In genomic region chr3:37468170-37468569, GRCm38 (mm10) we compare ENCODE assay signal across 9 mouse cellular contexts. TPM values are rescaled to one million over a fixed set of nuclear protein-coding genes. Genes with fewer than 3 reads are reported as not detected.
DNase-seq lines count a peak whose midpoint lies in the region; ATAC-seq and TF ChIP-seq lines count a peak whose summit lies in the region.
"Had no signal": no experiment of that assay in that cellular context is flagged by ENCODE, and none has a peak within 500 bp of the region (broad histone marks: within the 10 kb centered on the region; RNA-seq: fewer than 3 reads in every experiment).

No protein-coding gene starts in this region.

- peak; percentile 77 for TF ChIP-seq CTCF in heart, adult 2 months (IDR thresholded peaks at IDR 0.05)
- peak; percentile 81 for TF ChIP-seq CTCF in stomach, postnatal 0 days (IDR thresholded peaks at IDR 0.05; ENCODE audit: low read depth)

- H3K79me2 ChIP-seq in heart, adult 2 months (replicated peaks; ENCODE audit: control insufficient read depth, insufficient read depth, low read length) = no peaks in the 10 kb centered on the region

- H3K4me1 ChIP-seq in heart, adult 2 months (ENCODE audit: control insufficient read depth, insufficient read depth, low read length) = peaks cover 1% of the 10 kb centered on the region; the same call in 1 of the 2 replicates
- no peaks in the 10 kb centered on the region for H3K4me1 ChIP-seq in heart, embryonic 11.5 days (ENCODE audit: control insufficient read depth, insufficient read depth, low read length)
- H3K4me1 ChIP-seq in neural tube, embryonic 13.5 days (replicated peaks) = no peaks in the 10 kb centered on the region
- no peaks in the 10 kb centered on the region for H3K4me1 ChIP-seq in forebrain, embryonic 15.5 days
- no peaks in the 10 kb centered on the region for H3K4me1 ChIP-seq in stomach, postnatal 0 days (replicated peaks; ENCODE audit: control insufficient read depth, insufficient read depth)
- H3K4me1 ChIP-seq in heart, embryonic 10.5 days = no peaks in the 10 kb centered on the region

- WGBS in heart, adult 2 months = 92% methylated on average over 2 of the region's 2 CpGs
- WGBS in heart, embryonic 11.5 days (ENCODE audit: insufficient replicate concordance) = 82% methylated on average over 2 of the region's 2 CpGs
- 96% methylated on average over 2 of the region's 2 CpGs for WGBS in neural tube, embryonic 13.5 days
- WGBS in forebrain, embryonic 15.5 days = 92% methylated on average over 2 of the region's 2 CpGs
- 86% methylated on average over 2 of the region's 2 CpGs for WGBS in stomach, postnatal 0 days
- WGBS in heart, embryonic 10.5 days = 85% methylated on average over 2 of the region's 2 CpGs

- no peak for ATAC-seq in heart, embryonic 11.5 days (replicated peaks; ENCODE audit: insufficient number of reproducible peaks, low FRiP score, low TSS enrichment)
- peak; percentile 50; the same call in 1 of the 2 replicates for ATAC-seq in neural tube, embryonic 13.5 days (ENCODE audit: low read depth)
- peak; percentile 75 for ATAC-seq in forebrain, embryonic 15.5 days (replicated peaks)
- ATAC-seq in stomach, postnatal 0 days (ENCODE audit: low FRiP score, low TSS enrichment) = no peak

- H3K9me3 ChIP-seq in heart, embryonic 11.5 days (replicated peaks; ENCODE audit: control insufficient read depth, low read length) = no peaks in the 10 kb centered on the region
- H3K9me3 ChIP-seq in neural tube, embryonic 13.5 days = no peaks in the 10 kb centered on the region
- no peaks in the 10 kb centered on the region for H3K9me3 ChIP-seq in forebrain, embryonic 15.5 days
- H3K9me3 ChIP-seq in stomach, postnatal 0 days (ENCODE audit: control insufficient read depth, low read length) = no peaks in the 10 kb centered on the region
- H3K9me3 ChIP-seq in heart, embryonic 10.5 days = no peaks in the 10 kb centered on the region

- TF ChIP-seq POLR2A in heart, adult 2 months (IDR thresholded peaks at IDR 0.05; ENCODE audit: insufficient read depth, low read depth, low read length) = no peak

- no peak overlapping the region for H3K4me3 ChIP-seq in heart, adult 2 months
- H3K4me3 ChIP-seq in heart, embryonic 11.5 days (ENCODE audit: low read depth, low read length) = no peak overlapping the region
- H3K4me3 ChIP-seq in neural tube, embryonic 13.5 days = no peak overlapping the region
- H3K4me3 ChIP-seq in forebrain, embryonic 15.5 days = no peak overlapping the region
- H3K4me3 ChIP-seq in stomach, postnatal 0 days (ENCODE audit: low read depth, low read length) = no peak overlapping the region
- H3K4me3 ChIP-seq in heart, embryonic 10.5 days = no peak overlapping the region

- H3K27ac ChIP-seq in heart, adult 2 months = no peak overlapping the region
- no peak overlapping the region for H3K27ac ChIP-seq in heart, embryonic 11.5 days (ENCODE audit: low read depth, low read length)
- no peak overlapping the region for H3K27ac ChIP-seq in neural tube, embryonic 13.5 days (replicated peaks)
- H3K27ac ChIP-seq in forebrain, embryonic 15.5 days (replicated peaks) = no peak overlapping the region
- H3K27ac ChIP-seq in stomach, postnatal 0 days (replicated peaks) = no peak overlapping the region
- H3K27ac ChIP-seq in heart, embryonic 10.5 days = no peak overlapping the region

- peaks cover 2% of the 10 kb centered on the region; the same call in 1 of the 2 replicates for H3K36me3 ChIP-seq in heart, adult 2 months (ENCODE audit: control insufficient read depth, insufficient read depth, low read length)
- no peaks in the 10 kb centered on the region; the same call in 1 of the 2 replicates for H3K36me3 ChIP-seq in heart, embryonic 11.5 days (ENCODE audit: control insufficient read depth, insufficient read depth, low read length)
- no peaks in the 10 kb centered on the region for H3K36me3 ChIP-seq in neural tube, embryonic 13.5 days
- no peaks in the 10 kb centered on the region for H3K36me3 ChIP-seq in forebrain, embryonic 15.5 days
- no peaks in the 10 kb centered on the region; the same call in 1 of the 2 replicates for H3K36me3 ChIP-seq in stomach, postnatal 0 days (ENCODE audit: control insufficient read depth, insufficient read depth, low read length)
- peaks cover 7% of the 10 kb centered on the region; the same call in 1 of the 2 replicates for H3K36me3 ChIP-seq in heart, embryonic 10.5 days

- no peak for TF ChIP-seq EP300 in heart, adult 2 months (IDR thresholded peaks at IDR 0.05; ENCODE audit: insufficient read depth, low read depth, low read length)
- no peak for TF ChIP-seq EP300 in stomach, postnatal 0 days (optimal IDR thresholded peaks at IDR 0.05)

- DNase-seq in heart, adult 2 months = no peak
- no peak for DNase-seq in neural tube, embryonic 10.5 days (ENCODE audit: extremely low spot score, low spot score)
- DNase-seq in stomach, postnatal 0 days (ENCODE audit: low spot score) = no peak
- no peak for DNase-seq in kidney, adult 11 months
- DNase-seq in heart, embryonic 10.5 days (ENCODE audit: low spot score) = no peak
- DNase-seq: thymus, postnatal 25 days had no signal

- H3K27me3 ChIP-seq in heart, adult 2 months (ENCODE audit: control insufficient read depth, insufficient read depth, low read length) = no peaks in the 10 kb centered on the region
- H3K27me3 ChIP-seq in heart, embryonic 11.5 days (ENCODE audit: control insufficient read depth, insufficient read depth, low read length) = no peaks in the 10 kb centered on the region
- H3K27me3 ChIP-seq in neural tube, embryonic 13.5 days = no peaks in the 10 kb centered on the region
- no peaks in the 10 kb centered on the region for H3K27me3 ChIP-seq in forebrain, embryonic 15.5 days
- H3K27me3 ChIP-seq in stomach, postnatal 0 days (ENCODE audit: control insufficient read depth, insufficient read depth, low read length) = no peaks in the 10 kb centered on the region
- H3K27me3 ChIP-seq in heart, embryonic 10.5 days (ENCODE audit: insufficient read depth, poor library complexity, severe bottlenecking) = no peaks in the 10 kb centered on the region

- no peak overlapping the region for H3K4me2 ChIP-seq in heart, embryonic 11.5 days
- H3K4me2 ChIP-seq in neural tube, embryonic 13.5 days = no peak overlapping the region
- no peak overlapping the region for H3K4me2 ChIP-seq in forebrain, embryonic 15.5 days (replicated peaks)
- H3K4me2 ChIP-seq in stomach, postnatal 0 days (replicated peaks; ENCODE audit: low read depth) = no peak overlapping the region

- H3K9ac ChIP-seq in heart, adult 2 months (ENCODE audit: low read depth, low read length) = no peak overlapping the region
- H3K9ac ChIP-seq in heart, embryonic 11.5 days (ENCODE audit: low read depth, low read length) = no peak overlapping the region
- no peak overlapping the region for H3K9ac ChIP-seq in neural tube, embryonic 13.5 days
- H3K9ac ChIP-seq in forebrain, embryonic 15.5 days (replicated peaks) = no peak overlapping the region
- H3K9ac ChIP-seq in stomach, postnatal 0 days (ENCODE audit: low read length) = no peak overlapping the region

- intact Hi-C loops in heart, adult 2 months (cut with DNase I) = loop anchor here (1.0 to 5.0 kb wide), 2 partner anchors 736 to 754 kb away; no protein-coding TSS in a partner anchor

RNA-seq across cellular contexts. Expression of gene Nudt6, which starts 48.2 kb away (rescaled TPM):
- total RNA-seq in heart, adult 2 months (2021) = 10 to 100 TPM; 26.6 to 32.1 TPM
- polyA plus RNA-seq in heart, adult 2 months (2012; rRNA removed) = 34.5 and 37.3 TPM in 2 replicates
- 8.2 and 13.2 TPM in 2 replicates for polyA plus RNA-seq in heart, embryonic 11.5 days (2014; fragmentation: Nextera tagmentation; extraction: Ambion mirVana)
- 6.4 and 8.9 TPM in 2 replicates for polyA plus RNA-seq in neural tube, embryonic 13.5 days (2015; fragmentation: Nextera tagmentation; extraction: Ambion mirVana)
- polyA plus RNA-seq in forebrain, embryonic 15.5 days (2015; fragmentation: Nextera tagmentation; extraction: Ambion mirVana) = 5.1 and 5.9 TPM in 2 replicates
- polyA plus RNA-seq in stomach, postnatal 0 days (2015; fragmentation: Nextera tagmentation; extraction: Ambion mirVana) = 9.2 and 10.8 TPM in 2 replicates
- 7.8 and 10.7 TPM in 2 replicates for polyA plus RNA-seq in heart, embryonic 10.5 days (2016; fragmentation: Nextera tagmentation; extraction: Ambion mirVana)

RNA-seq across cellular contexts. Expression of gene Spata5, which starts 48.5 kb away (rescaled TPM):
- total RNA-seq in heart, adult 2 months (2021) = 10 to 100 TPM; 12.4 to 13.9 TPM
- 2.1 and 4.6 TPM in 2 replicates for polyA plus RNA-seq in heart, adult 2 months (2012; rRNA removed)
- 27.8 TPM in 2 replicates for polyA plus RNA-seq in heart, embryonic 11.5 days (2014; fragmentation: Nextera tagmentation; extraction: Ambion mirVana)
- 32.6 and 35.7 TPM in 2 replicates for polyA plus RNA-seq in neural tube, embryonic 13.5 days (2015; fragmentation: Nextera tagmentation; extraction: Ambion mirVana)
- 33.7 and 34.7 TPM in 2 replicates for polyA plus RNA-seq in forebrain, embryonic 15.5 days (2015; fragmentation: Nextera tagmentation; extraction: Ambion mirVana)
- 14.3 and 14.8 TPM in 2 replicates for polyA plus RNA-seq in stomach, postnatal 0 days (2015; fragmentation: Nextera tagmentation; extraction: Ambion mirVana)
- polyA plus RNA-seq in heart, embryonic 10.5 days (2016; fragmentation: Nextera tagmentation; extraction: Ambion mirVana) = 35.2 and 36.2 TPM in 2 replicates

Comparison
In these comparisons a context has a peak if more than half of its experiments do, and no peak if none do; other contexts are left out.
1. ATAC-seq: peak in neural tube, embryonic 13.5 days (single experiment) and forebrain, embryonic 15.5 days (single experiment); none in heart, embryonic 11.5 days (single experiment) and stomach, postnatal 0 days (single experiment).